Mouse (Mus musculus) stomach, postnatal 0 days (tissue): Measurements from ENCODE around the gene Nlk. TPM values are rescaled to one million over a fixed set of nuclear protein-coding genes. Genes with fewer than 3 reads are reported as not detected.

Experiments
- ATAC-seq: fragments of 200-750 bp; cut with Nextera tagmentation; 2 replicates; pipeline ENCODE4 v1.8.0; 2017; ENCODE audit not compliant: low FRiP score, low TSS enrichment
- DNase-seq: peaks from one replicate; pipeline ENCODE4 v3.0.0-alpha.2; 2016; ENCODE audit warnings: low spot score
- H3K27ac ChIP-seq: fragments of 300-500 bp; sonication (generic); replicated peaks from 2 replicates; pipeline ENCODE4 v1.5.1; 2014; ENCODE audit warnings: mild to moderate bottlenecking, control low read depth
- H3K27me3 ChIP-seq: fragments of 300-500 bp; sonication (generic); 2 replicates; pipeline ENCODE4 v1.6.1; 2014; ENCODE audit warnings: low read length; ENCODE audit not compliant: control insufficient read depth, insufficient read depth
- H3K36me3 ChIP-seq: fragments of 300-500 bp; sonication (generic); 2 replicates; pipeline ENCODE4 v1.6.1; 2014; ENCODE audit warnings: low read length, mixed read lengths; ENCODE audit not compliant: control insufficient read depth, insufficient read depth
- H3K4me1 ChIP-seq: fragments of 300-500 bp; sonication (generic); replicated peaks from 2 replicates; pipeline ENCODE4 v1.6.1; 2014; ENCODE audit warnings: antibody characterized with exemption; ENCODE audit not compliant: control insufficient read depth, insufficient read depth
- H3K4me2 ChIP-seq: fragments of 300-500 bp; sonication (generic); replicated peaks from 2 replicates; pipeline ENCODE4 v1.6.1; 2014; ENCODE audit warnings: low read depth, mild to moderate bottlenecking, control low read depth, moderate library complexity
- H3K4me3 ChIP-seq: fragments of 300-500 bp; sonication (generic); 2 replicates; pipeline ENCODE4 v1.5.1; 2014; ENCODE audit warnings: low read depth, low read length, control low read depth
- H3K9ac ChIP-seq: fragments of 300-500 bp; sonication (generic); 2 replicates; pipeline ENCODE4 v1.6.1; 2014; ENCODE audit warnings: mild to moderate bottlenecking, low read length, control low read depth, mixed read lengths
- H3K9me3 ChIP-seq: fragments of 300-500 bp; sonication (generic); 2 replicates; pipeline ENCODE4 v1.6.1; 2016; ENCODE audit warnings: low read length; ENCODE audit not compliant: control insufficient read depth
- CTCF ChIP-seq: IDR thresholded peaks from 2 replicates; pipeline ENCODE4 v1.5.1; 2016; ENCODE audit warnings: antibody characterized with exemption, low read depth, mild to moderate bottlenecking, moderate library complexity
- EP300 ChIP-seq: optimal IDR thresholded peaks from 2 replicates; pipeline ENCODE3; 2016; ENCODE audit warnings: antibody characterized with exemption
- WGBS: fragments of 180-500 bp; shearing (Covaris S2); extraction: QIAGEN DNeasy Blood & Tissue Kit; methylation state at CpG from one replicate; pipeline ENCODE4 v1.1.7; 2014; 5-methylcytosine and 5-hydroxymethylcytosine counted together
- polyA plus RNA-seq: library from polyadenylated mRNA; unstranded; fragments of >200 nt; fragmentation: Nextera tagmentation; extraction: Ambion mirVana; gene quantifications from 2 replicates; pipeline ENCODE4 v1.2.1, GENCODE M21; 2015

The Nlk gene
- polyA plus RNA-seq, 1 experiment from 2014 or later: 9.9 TPM

DNA sequence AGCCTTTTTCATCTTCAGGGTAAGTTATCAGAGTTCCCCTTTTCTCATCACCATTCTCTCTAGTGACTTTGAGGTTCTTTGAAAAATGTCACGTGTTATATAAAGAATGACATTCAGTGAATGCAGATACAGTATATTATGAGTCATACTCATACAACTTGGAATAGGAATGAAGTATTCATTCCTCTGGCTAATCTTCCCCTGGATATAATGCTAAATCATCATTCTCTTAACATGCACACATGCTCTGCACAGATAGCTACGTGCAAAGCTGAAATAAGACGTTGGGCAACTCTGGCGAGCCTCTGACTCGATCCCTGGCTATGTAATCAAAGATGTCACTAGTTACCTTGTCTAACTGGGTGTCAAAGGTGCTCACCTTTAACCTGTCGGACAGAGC, 125.3 kb downstream of the Nlk start:
- H3K4me3 ChIP-seq: no peak overlapping the region
- 81% methylated on average over 6 of the region's 6 CpGs for WGBS
- H3K4me2 ChIP-seq: no peak overlapping the region
- TF ChIP-seq CTCF: no peak
- no peak for TF ChIP-seq EP300
- H3K36me3 ChIP-seq: peaks cover 3% of the 10 kb centered on the region; the same call in 1 of the 2 replicates
- H3K27ac ChIP-seq: no peak overlapping the region
- no peaks in the 10 kb centered on the region for H3K9me3 ChIP-seq
- no peak overlapping the region for H3K9ac ChIP-seq
- no peaks in the 10 kb centered on the region for H3K27me3 ChIP-seq
- ATAC-seq (no peak), DNase-seq (no peak)
- no peaks in the 10 kb centered on the region for H3K4me1 ChIP-seq

DNA sequence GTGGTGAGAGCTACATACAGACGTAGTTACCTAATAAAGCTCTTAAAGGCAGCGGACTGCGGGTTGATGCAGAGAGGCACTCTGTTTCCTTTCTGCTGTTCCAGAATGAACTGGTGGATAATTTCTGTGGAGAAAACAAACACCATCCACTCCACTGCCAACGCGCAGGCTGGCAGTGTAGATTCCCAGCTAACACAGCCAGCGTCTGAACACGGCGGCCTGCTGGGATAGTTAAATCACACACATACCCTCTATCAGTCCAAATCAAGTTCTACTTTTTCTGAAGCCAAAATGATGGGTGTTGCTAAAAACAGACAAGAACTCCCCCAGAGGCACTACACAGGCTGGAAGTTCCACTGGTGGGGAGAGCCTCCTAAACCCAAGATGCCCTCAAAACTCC, 125.7 kb downstream of the Nlk start:
- H3K36me3 ChIP-seq: peaks cover 1% of the 10 kb centered on the region; the same call in 1 of the 2 replicates
- no peaks in the 10 kb centered on the region for H3K4me1 ChIP-seq
- TF ChIP-seq CTCF: no peak
- H3K4me2 ChIP-seq: no peak overlapping the region
- ATAC-seq: no peak
- no peaks in the 10 kb centered on the region for H3K27me3 ChIP-seq
- WGBS: 95% methylated on average over 8 of the region's 8 CpGs
- H3K9me3 ChIP-seq: no peaks in the 10 kb centered on the region
- no peak overlapping the region for H3K4me3 ChIP-seq
- H3K9ac ChIP-seq: no peak overlapping the region
- no peak overlapping the region for H3K27ac ChIP-seq
- no peak for DNase-seq

DNA sequence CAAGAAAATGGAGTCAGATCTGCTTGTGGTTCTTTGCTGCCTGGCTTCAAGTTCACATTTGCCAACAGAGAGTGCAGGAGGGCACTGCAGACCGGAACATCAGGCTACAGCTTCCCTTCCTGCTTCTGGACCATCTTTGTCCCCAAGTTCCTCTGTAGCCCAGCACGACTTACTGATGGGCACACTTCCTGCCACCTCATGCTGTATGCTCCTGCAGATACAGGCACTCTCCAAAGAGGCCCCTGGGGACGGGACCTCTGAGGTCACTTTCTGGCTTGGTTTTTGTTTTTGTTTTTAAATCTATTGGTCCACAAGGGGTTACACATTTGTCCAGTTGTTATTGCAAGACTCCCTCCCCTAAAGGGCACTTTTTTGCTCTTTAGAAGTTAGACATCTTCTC, 127.4 kb downstream of the Nlk start:
- Histone ChIP-seq H3K9ac (no peak overlapping the region), H3K27me3 (no peaks in the 10 kb centered on the region), H3K4me3 (no peak overlapping the region), H3K36me3 (no peaks in the 10 kb centered on the region; the same call in 1 of the 2 replicates), H3K4me2 (no peak overlapping the region), H3K9me3 (no peaks in the 10 kb centered on the region), H3K4me1 (no peaks in the 10 kb centered on the region), H3K27ac (no peak overlapping the region)
- no peak for ATAC-seq
- no peak for DNase-seq
- WGBS: 81% methylated on average over 3 of the region's 3 CpGs
- TF ChIP-seq CTCF: no peak
- no peak for TF ChIP-seq EP300

DNA sequence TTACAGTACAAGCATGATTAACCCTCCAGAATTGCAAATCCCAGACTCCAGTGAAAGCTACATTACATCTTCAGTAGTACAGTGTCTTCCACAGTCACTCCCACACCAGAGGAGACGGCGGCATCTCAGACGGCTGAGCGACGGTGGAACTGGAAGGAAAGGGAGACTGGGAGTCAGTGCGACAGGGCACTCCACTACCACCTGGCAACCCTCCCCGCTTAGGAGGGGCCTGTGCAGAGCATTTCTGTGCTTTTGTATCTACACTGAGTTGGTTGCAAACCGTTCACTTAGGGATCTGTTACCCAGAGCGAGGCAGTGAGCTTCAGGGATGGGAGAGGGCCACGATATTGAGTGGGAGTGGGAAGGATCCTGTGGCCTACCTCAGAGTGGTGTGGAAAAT, 128.3 kb downstream of the Nlk start:
- no peak overlapping the region for H3K4me2 ChIP-seq
- no peak overlapping the region for H3K27ac ChIP-seq
- no peaks in the 10 kb centered on the region for H3K4me1 ChIP-seq
- DNase-seq: no peak
- H3K4me3 ChIP-seq: no peak overlapping the region
- no peak for TF ChIP-seq EP300
- no peak for TF ChIP-seq CTCF
- no peaks in the 10 kb centered on the region; the same call in 1 of the 2 replicates for H3K36me3 ChIP-seq
- no peaks in the 10 kb centered on the region for H3K9me3 ChIP-seq
- no peak overlapping the region for H3K9ac ChIP-seq
- no peak for ATAC-seq
- H3K27me3 ChIP-seq: no peaks in the 10 kb centered on the region
- WGBS: 87% methylated on average over 10 of the region's 10 CpGs

DNA sequence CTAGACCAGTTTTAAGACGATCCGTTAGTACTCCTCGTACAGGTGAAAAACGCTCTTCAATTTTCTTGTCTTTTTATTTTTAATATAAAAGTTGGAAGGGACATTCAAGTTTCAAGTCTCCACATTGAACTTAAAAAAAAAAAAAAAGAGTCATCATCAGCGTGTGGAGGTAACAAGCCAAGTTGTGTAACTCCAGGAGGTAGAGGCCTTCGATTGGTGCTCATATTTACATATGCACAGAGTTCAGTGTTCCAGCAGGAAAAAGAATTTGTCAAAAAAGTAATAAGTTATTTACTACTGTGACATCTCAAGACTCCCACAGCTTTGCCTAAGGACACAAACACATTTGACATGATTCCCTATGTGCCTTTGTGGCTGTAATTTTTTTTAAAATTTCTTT, 129.6 kb downstream of the Nlk start:
- Histone ChIP-seq H3K36me3 (no peaks in the 10 kb centered on the region; the same call in 1 of the 2 replicates), H3K27ac (no peak overlapping the region), H3K4me2 (no peak overlapping the region), H3K27me3 (no peaks in the 10 kb centered on the region), H3K9ac (no peak overlapping the region), H3K4me1 (no peaks in the 10 kb centered on the region), H3K9me3 (no peaks in the 10 kb centered on the region), H3K4me3 (no peak overlapping the region)
- WGBS: 89% methylated on average over 6 of the region's 6 CpGs
- DNase-seq: no peak
- TF ChIP-seq CTCF: no peak
- no peak for TF ChIP-seq EP300
- no peak for ATAC-seq

DNA sequence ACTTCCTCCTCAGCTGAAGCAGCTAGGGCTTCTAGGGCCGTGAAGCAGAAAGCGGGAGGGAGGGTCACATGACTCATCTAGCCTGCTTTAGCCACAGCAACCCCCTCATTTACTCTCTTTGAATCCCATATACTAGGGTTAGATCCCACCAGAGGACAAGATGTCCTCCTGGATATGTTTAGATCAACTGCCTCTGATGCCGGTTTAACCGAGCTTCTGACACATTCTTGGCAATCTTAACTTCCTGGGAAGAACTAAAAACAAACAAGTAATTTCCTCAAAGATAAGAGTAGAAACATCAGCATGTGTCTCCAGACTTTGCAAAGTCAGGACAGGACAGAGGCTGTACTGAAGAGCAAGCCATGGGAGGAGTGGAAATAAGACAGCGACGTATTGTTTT, 130.4 kb downstream of the Nlk start:
- no peak overlapping the region for H3K4me3 ChIP-seq
- H3K9me3 ChIP-seq: no peaks in the 10 kb centered on the region
- peak overlapping the region; percentile 30; the same call in 1 of the 2 replicates for H3K27ac ChIP-seq
- DNase-seq (no peak), ATAC-seq (no peak)
- no peak overlapping the region for H3K9ac ChIP-seq
- no peaks in the 10 kb centered on the region for H3K4me1 ChIP-seq
- H3K27me3 ChIP-seq: no peaks in the 10 kb centered on the region
- no peaks in the 10 kb centered on the region; the same call in 1 of the 2 replicates for H3K36me3 ChIP-seq
- TF ChIP-seq EP300: no peak
- no peak for TF ChIP-seq CTCF
- H3K4me2 ChIP-seq: no peak overlapping the region
- WGBS: 41% methylated on average over 6 of the region's 6 CpGs
